Mouse (Mus musculus) small intestine, adult 2 months (tissue): ENCODE measurements around the gene Trim27.

Experiments used
- CTCF ChIP-seq: fragments of 200-500 bp; IDR thresholded peaks from 2 replicates; pipeline ENCODE4 v1.5.1; 2012; ENCODE audit warnings: low read depth, mild to moderate bottlenecking, control low read depth, inconsistent platforms, low read length, moderate library complexity, mixed read lengths; ENCODE audit not compliant: insufficient replicate concordance, insufficient read length; ENCODE audit errors: extremely low read depth
- POLR2A ChIP-seq: fragments of 200-500 bp; IDR thresholded peaks from 2 replicates; pipeline ENCODE4 v1.6.1; 2012; ENCODE audit warnings: low read depth, mild to moderate bottlenecking, control low read depth, inconsistent platforms, low read length, moderate library complexity

- TF ChIP-seq CTCF (peak; percentile 86; the same call in 1 of the 2 replicates), POLR2A (no peak)
Observed at GRCm38 (mm10) chr13:21233732-21234705, 54.8 kb downstream of the Trim27 start.
